Mouse (Mus musculus) midbrain, embryonic 10.5 days (tissue): ENCODE measurements around the gene Fbxo27. TPM values are rescaled to one million over a fixed set of nuclear protein-coding genes. Genes with fewer than 3 reads are reported as not detected.
"Not testable (repeated sequence)": the region's sequence is repeated elsewhere in the genome, so short reads cannot be mapped to it uniquely, and the experiment has no call there.

Experiments used
- DNase-seq: peaks from one replicate; pipeline ENCODE4 v3.0.0-alpha.2; 2017; ENCODE audit warnings: low spot score
- H3K27ac ChIP-seq: fragments of 300-500 bp; sonication (generic); replicated peaks from 2 replicates; pipeline ENCODE4 v1.5.1; 2016; ENCODE audit warnings: mild to moderate bottlenecking
- H3K27me3 ChIP-seq: fragments of 300-500 bp; sonication (generic); 2 replicates; pipeline ENCODE4 v1.6.1; 2016; ENCODE audit warnings: low read depth, mild to moderate bottlenecking; ENCODE audit not compliant: poor library complexity, severe bottlenecking
- H3K36me3 ChIP-seq: fragments of 300-500 bp; sonication (generic); 2 replicates; pipeline ENCODE4 v1.6.1; 2016; ENCODE audit warnings: mild to moderate bottlenecking, moderate library complexity
- H3K4me1 ChIP-seq: fragments of 300-500 bp; sonication (generic); 2 replicates; pipeline ENCODE4 v1.6.1; 2016
- H3K4me3 ChIP-seq: fragments of 300-500 bp; sonication (generic); 2 replicates; pipeline ENCODE4 v1.5.1; 2016; ENCODE audit warnings: mild to moderate bottlenecking, moderate library complexity
- H3K9me3 ChIP-seq: fragments of 300-500 bp; sonication (generic); replicated peaks from 2 replicates; pipeline ENCODE4 v1.6.1; 2016; ENCODE audit warnings: mild to moderate bottlenecking
- WGBS: fragments of 180-500 bp; shearing (Covaris S2); methylation state at CpG from one replicate; pipeline ENCODE4 v1.1.7; 2016; 5-methylcytosine and 5-hydroxymethylcytosine counted together
- polyA plus RNA-seq: library from polyadenylated mRNA; unstranded; fragments of >200 nt; fragmentation: Nextera tagmentation; extraction: Ambion mirVana; gene quantifications from 2 replicates; pipeline ENCODE4 v1.2.1, GENCODE M21; 2016

Fbxo27 gene
- 4.9 and 5.8 TPM in 2 replicates for polyA plus RNA-seq

DNA sequence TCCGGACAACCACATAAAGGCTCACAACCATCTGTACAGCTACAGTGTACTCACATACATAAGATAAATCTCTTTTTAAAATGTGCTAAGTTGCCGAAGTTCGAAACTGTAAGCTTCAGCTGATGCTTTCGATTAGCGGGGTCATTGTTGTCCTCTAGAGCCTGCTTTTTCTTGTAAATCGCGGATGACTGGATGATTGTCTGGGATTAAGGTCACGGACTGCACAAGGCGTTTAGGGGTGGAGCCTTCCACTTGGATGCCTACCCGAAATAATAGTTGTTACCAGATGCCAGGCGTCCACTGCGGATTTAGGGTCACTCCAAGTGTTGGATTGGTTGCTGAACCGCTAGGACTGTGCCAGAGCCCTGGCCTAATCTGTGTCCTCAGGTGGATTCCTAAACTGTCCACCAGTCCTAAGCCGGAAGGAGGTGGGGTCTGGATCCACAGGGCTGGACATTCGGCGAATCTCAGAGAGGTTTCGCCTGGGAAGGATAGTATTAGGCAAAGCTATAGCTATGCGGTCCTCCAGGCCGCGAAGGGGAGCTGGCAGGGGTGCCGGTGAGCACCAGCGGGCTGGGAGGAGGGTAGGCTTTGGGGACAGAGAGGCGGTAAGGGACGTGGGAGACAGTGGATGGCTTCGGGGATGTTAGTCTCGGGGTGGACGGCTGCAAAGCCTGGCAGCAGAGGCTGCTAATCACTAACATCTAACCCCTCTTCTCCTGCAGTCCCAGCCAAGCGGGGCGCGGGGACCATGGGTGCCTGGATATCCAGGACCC lies at the start of gene Fbxo27:
Gene Fbxo27 (plus strand): TSS at position 305 of the 776 bp plus-strand sequence.
- Histone ChIP-seq H3K36me3 (no peaks in the 10 kb centered on the region), H3K4me1 (peaks cover 24% of the 10 kb centered on the region), H3K27ac (peak within 1 kb of the TSS; percentile 72), H3K9me3 (no peaks in the 10 kb centered on the region), H3K27me3 (peaks cover 37% of the 10 kb centered on the region), H3K4me3 (peak within 1 kb of the TSS; percentile 60)
- 26% methylated on average over 30 of the region's 30 CpGs for WGBS
- peak; percentile 39 for DNase-seq

DNA sequence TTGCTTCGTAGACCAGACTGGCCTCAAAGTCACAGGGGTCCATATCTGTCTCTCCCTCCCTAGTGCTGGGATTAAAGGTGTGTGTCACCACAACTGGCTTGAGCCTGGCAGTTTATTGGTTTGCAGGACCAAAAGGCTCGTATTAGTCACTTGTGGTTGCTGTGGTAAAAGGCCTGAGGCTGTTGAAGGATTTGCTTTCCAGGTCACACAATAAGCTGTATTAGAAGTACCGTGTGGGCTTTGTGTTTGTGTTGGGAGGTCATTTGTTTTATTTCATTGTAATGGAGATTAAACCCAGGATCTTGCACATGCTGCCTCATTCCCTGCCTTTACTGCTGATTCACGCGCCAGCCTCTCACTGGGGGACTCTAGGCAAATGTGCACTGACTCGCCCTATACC lies 47.3 kb upstream of the Fbxo27 start:
- Histone ChIP-seq H3K9me3 (no peaks in the 10 kb centered on the region), H3K27ac (no peak overlapping the region), H3K36me3 (no peaks in the 10 kb centered on the region), H3K27me3 (no peaks in the 10 kb centered on the region), H3K4me3 (no peak overlapping the region), H3K4me1 (0 out of 2 replicates have a peak, but pooled peaks cover 4% of the 10 kb centered on the region)
- WGBS = 52% methylated on average over 6 of the region's 6 CpGs
- no peak for DNase-seq

DNA sequence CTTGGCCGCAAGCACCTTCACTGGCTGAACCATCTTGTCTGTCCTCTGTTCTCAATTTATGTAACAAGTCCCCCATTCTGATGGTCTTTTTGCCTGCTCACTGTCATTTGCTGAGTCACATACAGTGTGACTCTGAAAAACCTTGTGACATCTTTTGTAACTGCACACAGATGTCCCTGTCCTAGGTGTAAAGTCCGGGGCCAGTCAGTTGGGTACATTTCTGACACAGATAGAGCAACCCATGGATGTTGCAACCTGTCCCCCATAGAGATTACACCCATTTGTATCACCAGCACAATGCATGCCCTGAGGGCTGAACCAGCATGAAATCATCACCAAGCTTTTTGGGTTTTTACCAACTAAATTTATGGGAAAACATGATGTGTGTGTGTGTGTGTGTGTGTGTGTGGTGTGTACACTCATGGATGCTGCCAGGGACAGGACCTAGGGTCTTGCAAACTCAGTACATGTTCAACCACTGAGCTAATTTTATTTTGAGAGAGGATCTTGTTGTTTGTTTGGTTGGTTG lies 46.6 kb upstream of the Fbxo27 start:
- no peaks in the 10 kb centered on the region for H3K27me3 ChIP-seq
- H3K4me1 ChIP-seq = 0 out of 2 replicates have a peak, but pooled peaks cover 4% of the 10 kb centered on the region

GRCm38 (mm10) chr7:28647016-28647415 lies 45.6 kb upstream of the Fbxo27 start:
- no peak overlapping the region for H3K27ac ChIP-seq
- WGBS = 52% methylated on average over 7 of the region's 7 CpGs

More for the DNA sequence above, 46.6 kb upstream of the Fbxo27 start:
- H3K4me3 ChIP-seq = no peak overlapping the region
- DNase-seq = no peak
- H3K36me3 ChIP-seq = no peaks in the 10 kb centered on the region
- no peak overlapping the region for H3K27ac ChIP-seq
- WGBS = 94% methylated on average over 2 of the region's 2 CpGs
- H3K9me3 ChIP-seq = no peaks in the 10 kb centered on the region

DNA sequence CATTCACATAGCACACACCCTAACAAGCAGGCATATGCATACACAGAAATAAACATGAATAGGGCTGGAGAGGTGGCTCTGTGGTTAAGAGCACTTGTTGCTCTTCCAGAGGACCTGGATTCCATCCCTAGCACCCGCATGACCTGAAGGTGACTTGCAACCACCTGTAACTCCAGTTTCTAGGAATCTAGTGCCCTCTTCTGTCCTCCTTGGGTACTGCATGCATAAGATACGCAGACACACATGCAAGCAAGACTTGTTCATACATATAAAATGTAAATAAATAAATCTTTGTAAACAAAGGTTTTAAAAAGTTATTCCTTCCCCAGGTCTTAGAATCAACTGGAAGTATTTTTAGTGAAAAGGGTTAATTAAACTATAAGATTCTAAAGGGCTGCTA lies 41.5 kb upstream of the Fbxo27 start:
- Histone ChIP-seq H3K27ac (no peak overlapping the region), H3K4me3 (no peak overlapping the region), H3K9me3 (no peaks in the 10 kb centered on the region), H3K27me3 (no peaks in the 10 kb centered on the region), H3K36me3 (no peaks in the 10 kb centered on the region), H3K4me1 (no peaks in the 10 kb centered on the region)
- no peak for DNase-seq
- WGBS = 88% methylated on average over 2 of the region's 2 CpGs

More at GRCm38 (mm10) chr7:28647016-28647415, 45.6 kb upstream of the Fbxo27 start:
- Histone ChIP-seq H3K36me3 (no peaks in the 10 kb centered on the region), H3K9me3 (no peaks in the 10 kb centered on the region), H3K27me3 (no peaks in the 10 kb centered on the region), H3K4me1 (0 out of 2 replicates have a peak, but pooled peaks cover 4% of the 10 kb centered on the region), H3K4me3 (no peak overlapping the region)
- no peak for DNase-seq

DNA sequence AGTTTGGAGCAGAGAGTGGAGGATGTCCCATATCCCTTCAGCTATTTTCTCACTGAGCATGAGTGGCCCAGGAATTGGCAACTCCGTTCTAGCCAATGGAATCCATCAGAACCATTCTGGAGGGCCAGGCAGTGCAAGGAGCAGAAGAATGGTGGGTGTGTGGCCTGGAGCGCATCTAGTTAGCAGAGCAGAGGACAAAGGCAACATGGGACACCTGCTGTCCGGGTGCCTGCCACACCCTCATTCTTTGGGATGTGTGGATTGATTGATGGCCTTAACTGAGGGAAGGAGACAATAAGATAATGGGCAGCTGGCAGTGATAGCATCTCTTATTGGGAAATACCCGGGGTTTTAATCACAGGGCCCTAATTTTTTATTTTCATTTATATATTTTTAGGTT lies 36.2 kb upstream of the Fbxo27 start:
- H3K27ac ChIP-seq = no peak overlapping the region
- peaks cover 6% of the 10 kb centered on the region; the same call in 1 of the 2 replicates for H3K9me3 ChIP-seq
- DNase-seq = no peak
- no peak overlapping the region for H3K4me3 ChIP-seq
- no peaks in the 10 kb centered on the region for H3K4me1 ChIP-seq
- H3K36me3 ChIP-seq = no peaks in the 10 kb centered on the region
- no peaks in the 10 kb centered on the region for H3K27me3 ChIP-seq
- 80% methylated on average over 4 of the region's 4 CpGs for WGBS

DNA sequence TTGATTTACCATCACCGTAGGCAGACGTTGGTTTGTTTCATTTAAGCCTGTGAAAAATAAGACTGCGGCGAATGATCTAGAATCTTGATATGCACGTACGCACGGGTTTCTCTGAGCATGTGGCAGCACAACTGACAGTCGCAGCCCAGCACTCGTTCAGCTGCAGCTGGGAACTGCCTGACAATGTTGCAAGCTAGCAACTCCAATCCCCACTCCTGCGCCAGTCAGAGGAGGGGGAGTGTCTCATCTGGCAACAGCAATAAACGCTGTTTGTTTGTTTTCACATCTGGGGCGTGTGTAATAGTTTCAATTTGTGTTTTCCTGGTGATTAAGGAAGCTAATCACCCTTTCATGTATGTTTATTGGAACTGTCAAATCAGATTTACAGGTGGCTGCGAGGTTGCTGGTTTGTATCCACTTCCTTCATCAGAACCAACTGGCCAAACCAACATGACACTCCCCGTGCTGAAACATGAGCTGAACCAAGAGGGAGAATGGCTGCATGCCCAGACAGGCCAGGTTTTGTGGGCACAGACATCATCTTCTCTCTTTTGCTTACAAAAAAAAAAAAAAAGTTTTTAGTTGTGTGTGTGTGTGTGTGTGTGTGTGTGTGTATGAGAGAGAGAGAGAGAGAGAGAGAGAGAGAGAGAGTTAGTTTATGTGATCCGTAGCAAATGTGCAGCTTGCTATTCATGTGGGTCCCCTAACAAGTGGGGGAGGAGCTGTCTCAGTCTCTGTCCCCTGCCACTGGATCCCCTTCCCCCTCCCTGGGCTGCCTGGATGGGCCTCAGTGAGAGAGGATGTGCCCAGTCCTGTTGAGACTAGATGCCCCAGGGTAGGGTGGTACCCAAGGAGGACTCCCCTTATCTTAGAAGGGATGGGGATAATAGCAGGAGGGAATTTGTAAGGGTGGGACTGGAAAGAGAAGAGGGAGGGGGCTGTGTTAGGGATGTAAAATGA lies 26.7 kb upstream of the Fbxo27 start:
- Histone ChIP-seq H3K27me3 (peaks cover 8% of the 10 kb centered on the region; the same call in 1 of the 2 replicates), H3K4me1 (peaks cover 13% of the 10 kb centered on the region), H3K4me3 (no peak overlapping the region), H3K27ac (0 out of 2 replicates have a peak overlapping the region, but pooled peaks have one; percentile 17), H3K9me3 (peaks cover 8% of the 10 kb centered on the region; the same call in 1 of the 2 replicates), H3K36me3 (no peaks in the 10 kb centered on the region)
- 49% methylated on average over 15 of the region's 15 CpGs for WGBS
- no peak for DNase-seq

DNA sequence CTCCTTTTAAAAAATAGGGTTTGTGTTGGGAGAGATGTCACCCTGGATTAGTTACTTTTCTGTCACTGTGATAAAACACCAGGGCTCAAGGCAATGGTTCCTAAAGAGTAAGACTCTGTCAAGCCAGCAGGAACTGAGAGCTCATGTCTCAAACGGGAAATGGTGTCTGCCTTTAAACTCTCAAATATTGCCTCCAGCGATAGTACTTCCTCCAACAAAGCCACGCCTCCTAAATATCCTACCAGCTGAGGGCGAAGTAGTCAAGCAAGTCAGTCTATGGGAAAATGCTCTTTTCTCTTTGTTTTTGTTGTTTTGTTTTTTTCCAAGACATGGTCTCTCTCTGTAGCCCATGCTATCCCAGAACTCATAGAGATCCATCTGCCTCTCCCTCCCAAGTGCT lies 21.5 kb upstream of the Fbxo27 start:
- Histone ChIP-seq H3K4me1 (peaks cover 3% of the 10 kb centered on the region), H3K36me3 (no peaks in the 10 kb centered on the region), H3K27me3 (no peaks in the 10 kb centered on the region), H3K27ac (no peak overlapping the region), H3K4me3 (no peak overlapping the region), H3K9me3 (no peaks in the 10 kb centered on the region)
- WGBS = 83% methylated on average over 4 of the region's 4 CpGs
- no peak for DNase-seq

GRCm38 (mm10) chr7:28672276-28672675 lies 20.4 kb upstream of the Fbxo27 start:
- DNase-seq = no peak
- Histone ChIP-seq H3K9me3 (no peaks in the 10 kb centered on the region), H3K4me1 (no peaks in the 10 kb centered on the region), H3K36me3 (no peaks in the 10 kb centered on the region), H3K4me3 (no peak overlapping the region), H3K27me3 (no peaks in the 10 kb centered on the region), H3K27ac (no peak overlapping the region)
- WGBS = 89% methylated on average over 5 of the region's 5 CpGs

DNA sequence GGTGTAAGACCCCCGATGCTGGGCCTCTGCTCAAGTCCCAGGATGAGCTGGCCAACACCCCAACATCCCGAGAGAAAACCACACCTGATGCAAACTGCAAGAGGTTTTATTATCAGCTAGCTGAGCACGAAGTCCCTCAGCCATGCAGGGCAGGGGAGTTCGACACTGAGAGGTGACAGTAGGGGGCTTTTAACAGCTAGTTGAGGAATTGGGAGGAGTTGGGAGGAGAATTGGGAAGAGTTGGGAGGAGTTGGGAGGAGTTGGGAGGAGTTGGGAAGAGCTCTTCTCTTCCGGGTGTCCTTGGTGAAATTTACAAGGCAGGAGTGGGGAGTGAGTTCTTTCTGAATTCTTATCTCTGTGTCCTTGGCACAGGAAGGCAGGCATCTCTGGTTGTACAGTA lies 19.9 kb upstream of the Fbxo27 start:
- not testable (repeated sequence) for H3K27me3 ChIP-seq, H3K9me3 ChIP-seq, H3K27ac ChIP-seq, DNase-seq, H3K36me3 ChIP-seq, H3K4me1 ChIP-seq, H3K4me3 ChIP-seq
- WGBS = 76% methylated on average over 5 of the region's 5 CpGs

DNA sequence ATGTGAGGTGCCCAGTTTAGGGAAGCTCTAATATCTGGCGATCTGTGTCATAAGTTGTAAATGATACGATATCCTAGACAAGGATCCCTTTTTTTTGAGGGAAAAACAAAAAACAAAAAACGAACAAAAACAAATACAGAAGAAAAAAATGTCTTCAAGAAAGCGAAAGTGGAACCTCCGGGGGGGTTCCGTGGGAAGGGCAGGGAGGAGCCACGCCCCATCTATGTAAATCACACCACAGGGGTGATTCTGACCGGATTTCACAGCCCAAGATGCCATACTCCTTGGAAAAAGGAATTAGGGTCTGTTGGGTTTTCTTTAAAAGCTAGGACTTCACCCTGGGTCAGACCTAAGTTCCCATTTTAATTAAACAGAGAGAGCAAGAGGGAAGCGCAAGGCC lies 17.7 kb upstream of the Fbxo27 start:
- Histone ChIP-seq H3K27ac (no peak overlapping the region), H3K4me1 (no peaks in the 10 kb centered on the region), H3K9me3 (no peaks in the 10 kb centered on the region), H3K27me3 (no peaks in the 10 kb centered on the region), H3K36me3 (no peaks in the 10 kb centered on the region), H3K4me3 (no peak overlapping the region)
- 78% methylated on average over 9 of the region's 9 CpGs for WGBS
- DNase-seq = no peak

DNA sequence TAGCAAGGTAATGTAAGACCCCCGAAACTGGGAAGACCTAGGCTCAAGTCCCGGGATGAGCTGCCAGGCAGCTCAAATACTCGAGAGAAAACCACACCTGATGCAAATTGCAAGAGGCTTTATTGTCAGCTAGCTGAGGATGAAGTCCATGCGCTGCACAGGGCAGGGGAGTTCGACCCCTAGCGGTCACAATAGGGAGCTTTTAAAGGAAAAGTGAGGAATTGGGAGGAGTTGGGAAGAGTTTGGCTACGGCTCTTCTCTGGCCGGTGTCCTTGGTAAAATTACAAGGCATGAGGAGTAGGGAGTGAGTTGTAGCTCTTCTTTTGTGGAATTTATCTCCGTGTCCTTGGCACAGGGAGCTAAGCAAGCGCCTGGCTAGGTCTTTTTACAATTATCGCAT lies 16.9 kb upstream of the Fbxo27 start:
- no peak for DNase-seq

More for the DNA sequence above, 16.9 kb upstream of the Fbxo27 start:
- Histone ChIP-seq H3K36me3 (no peaks in the 10 kb centered on the region), H3K27me3 (no peaks in the 10 kb centered on the region), H3K4me3 (no peak overlapping the region), H3K27ac (no peak overlapping the region), H3K4me1 (no peaks in the 10 kb centered on the region), H3K9me3 (no peaks in the 10 kb centered on the region)
- 44% methylated on average over 11 of the region's 11 CpGs for WGBS
